Mouse (Mus musculus): Measurements from ENCODE around the gene Notum.
"Not testable (repeated sequence)": the region's sequence is repeated elsewhere in the genome, so short reads cannot be mapped to it uniquely, and the experiment has no call there.

Notum gene

DNA sequence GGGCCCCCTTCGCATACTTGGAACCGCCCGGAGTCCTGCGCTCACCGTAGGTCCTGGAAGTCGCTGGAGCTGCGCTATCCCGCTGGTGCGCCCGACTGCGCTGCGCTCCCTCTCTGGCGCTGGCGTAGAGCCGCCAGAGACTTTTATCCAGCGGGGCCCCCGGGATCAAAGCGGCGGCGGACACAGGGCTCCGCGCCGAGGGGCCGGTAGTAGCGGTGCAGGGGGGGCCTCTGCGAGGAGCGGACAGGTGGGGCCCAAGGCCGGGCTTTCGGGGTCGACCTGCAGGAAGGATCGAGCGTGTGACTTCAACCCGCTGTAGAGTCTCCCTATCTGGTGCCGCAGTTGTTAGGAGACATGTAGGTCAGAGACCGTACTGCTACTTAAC lies at the start of gene Notum:
Gene Notum (minus strand): TSS at position 100 of the 385 bp plus-strand sequence.
- no peak for DNase-seq

DNA sequence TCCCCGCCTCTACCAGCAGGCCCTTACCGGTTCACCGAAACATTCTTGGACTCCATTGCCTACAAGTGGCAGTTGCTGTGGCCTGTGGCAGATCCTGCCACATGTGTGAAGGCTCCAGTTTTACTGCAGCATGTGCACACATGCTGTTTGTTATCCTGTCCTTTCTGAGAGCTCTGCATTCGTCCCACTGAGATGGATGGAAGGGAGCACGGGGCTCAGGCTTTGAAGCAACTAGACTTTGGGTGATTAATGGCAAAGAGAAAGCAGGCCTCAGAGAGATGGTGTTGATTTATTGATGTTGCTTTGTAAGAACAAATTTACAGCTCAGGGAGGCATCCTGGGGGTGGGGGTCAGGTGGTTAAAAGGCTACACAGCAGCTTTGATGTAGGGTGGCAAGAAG lies 49.7 kb upstream of the Notum start:
- no peak for DNase-seq

DNA sequence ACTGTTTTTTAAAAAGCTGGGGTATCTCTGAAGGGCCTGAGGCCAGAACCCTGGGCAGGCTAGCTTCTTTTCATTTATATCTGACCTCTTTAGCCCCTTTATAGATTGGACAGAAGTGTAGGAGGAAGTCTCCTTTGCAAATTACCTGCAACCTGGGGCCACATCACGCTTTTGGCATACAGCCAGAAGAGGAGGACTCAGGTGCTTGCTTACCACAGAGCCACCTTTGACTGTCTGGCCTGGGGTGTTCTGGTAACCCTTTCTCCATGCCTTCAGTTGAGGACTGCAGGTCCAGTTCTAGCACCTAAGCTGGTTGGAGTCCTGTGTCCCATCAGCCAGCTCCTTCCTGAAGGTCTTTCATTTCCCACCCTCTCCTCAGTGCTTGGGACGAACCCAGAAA lies 48.6 kb upstream of the Notum start:
- DNase-seq = no peak

- no peak for DNase-seq
Observed at GRCm38 (mm10) chr11:120707969-120708368, 47.0 kb upstream of the Notum start.

DNA sequence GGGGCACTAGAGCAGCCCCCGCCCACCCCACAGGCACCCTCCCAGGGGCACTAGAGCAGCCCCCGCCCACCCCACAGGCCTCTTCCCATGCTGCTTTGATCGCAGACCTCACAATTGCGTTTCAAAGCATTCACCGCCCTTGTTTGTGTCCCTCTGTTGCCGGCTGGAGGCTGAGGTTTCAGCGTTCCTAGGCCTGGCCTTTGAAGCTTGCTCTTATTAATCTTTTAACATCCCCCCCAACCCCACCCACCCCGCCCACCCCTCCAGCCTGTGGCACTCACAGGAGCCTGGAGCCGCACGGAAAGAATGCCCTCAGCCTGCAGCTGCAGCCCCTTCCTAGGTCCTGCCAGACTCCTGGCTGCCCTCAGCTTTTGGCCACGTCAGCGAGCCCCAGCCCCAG lies 46.2 kb upstream of the Notum start:
- DNase-seq = no peak

DNA sequence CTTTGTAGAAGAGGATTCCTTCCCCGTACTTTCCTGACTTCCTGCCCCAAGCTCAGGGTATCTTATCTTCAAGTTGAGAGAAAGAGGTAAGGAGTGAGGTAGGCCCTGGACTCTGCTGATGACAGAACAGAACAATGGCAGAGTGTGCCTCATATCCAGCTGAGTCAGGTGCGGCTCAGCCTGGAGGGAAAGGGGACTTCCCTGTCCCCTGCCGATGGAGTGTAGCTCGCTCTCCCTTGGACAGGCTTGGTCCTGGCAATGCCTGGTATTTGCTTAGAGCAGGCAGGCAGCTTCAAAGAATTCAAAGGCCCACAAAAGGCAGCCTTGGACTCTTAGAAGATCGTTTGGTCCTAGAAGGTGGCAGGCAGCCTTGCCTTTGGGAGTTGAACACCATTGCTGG lies 45.1 kb upstream of the Notum start:
- DNase-seq = no peak

DNA sequence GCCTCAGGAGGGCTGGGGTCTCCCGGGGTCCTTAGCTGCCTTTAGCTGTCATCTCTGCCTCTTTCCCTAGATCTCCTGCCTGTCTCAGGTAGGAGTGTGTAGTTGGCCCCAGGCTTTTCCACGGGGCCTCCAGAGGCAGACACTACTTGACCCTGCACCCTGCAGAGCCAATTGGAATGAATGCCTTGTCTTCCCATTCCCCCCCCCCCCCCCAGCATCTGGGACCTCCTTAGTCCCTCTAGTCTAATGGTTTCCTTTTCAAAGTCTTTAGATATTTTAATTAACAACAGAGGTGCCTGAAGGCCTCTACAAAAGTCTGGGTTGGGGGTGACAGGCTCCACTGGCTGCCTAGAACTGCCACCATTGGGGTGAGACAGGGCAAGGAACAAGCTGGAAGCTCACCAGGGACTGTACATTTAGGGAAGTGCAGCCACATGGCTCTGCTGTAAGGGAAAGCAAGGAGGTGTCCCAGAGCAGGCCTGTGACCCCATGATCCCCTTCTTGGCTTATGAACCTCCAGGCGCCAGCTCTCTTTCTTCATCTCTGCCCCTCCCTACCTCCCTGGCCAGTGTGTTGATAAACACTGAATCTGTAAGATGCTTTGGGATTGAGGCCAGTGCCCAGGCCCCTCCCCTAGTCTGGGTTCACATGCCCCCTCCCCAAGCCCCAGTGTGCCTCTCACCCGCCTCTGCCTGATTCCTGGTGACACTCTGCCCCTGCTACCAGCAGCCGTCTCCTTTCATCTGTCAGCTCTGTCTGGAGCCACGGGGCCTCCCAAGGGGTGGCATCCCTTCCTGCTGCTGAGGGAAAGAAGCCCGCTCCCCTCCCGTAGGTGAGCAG lies 43.7 kb upstream of the Notum start:
- no peak for DNase-seq

DNA sequence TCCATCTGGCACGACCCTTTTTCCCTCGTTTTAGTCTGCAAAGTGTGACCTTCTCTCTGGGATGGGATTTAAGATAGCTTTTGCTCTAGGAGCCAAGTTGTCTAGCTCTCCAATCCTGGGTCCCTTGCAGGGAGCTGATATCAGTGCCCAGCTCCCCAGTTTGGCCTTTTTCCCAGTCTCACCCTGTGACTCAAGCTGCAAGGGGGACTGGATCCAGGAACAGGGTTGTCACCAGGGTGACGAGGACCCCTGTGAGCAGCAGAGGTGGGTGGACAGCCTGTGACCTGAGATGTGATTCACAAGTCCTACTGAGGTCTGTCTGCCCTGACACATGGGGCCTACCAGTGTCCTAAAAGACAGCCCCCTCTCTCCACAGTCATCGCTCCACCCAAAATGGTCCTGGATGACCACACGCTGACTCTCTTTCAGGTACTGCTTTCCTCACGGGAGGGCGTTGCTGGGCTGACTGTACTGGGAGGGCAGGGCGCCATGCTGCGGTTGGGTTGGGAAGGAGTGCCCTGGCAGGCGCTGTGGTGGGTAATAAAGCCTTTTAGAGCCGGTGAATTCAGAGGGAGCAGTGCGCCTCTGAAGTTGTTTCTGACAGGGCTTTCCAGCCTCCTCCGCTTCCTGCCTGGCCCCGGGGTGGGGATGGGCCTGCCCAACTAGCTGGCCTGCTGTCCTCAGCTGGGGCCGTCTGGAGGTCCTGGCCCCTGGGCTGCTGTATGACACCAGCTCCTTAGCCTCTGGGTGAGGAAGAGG lies 42.9 kb upstream of the Notum start:
- DNase-seq = no peak

- no peak for DNase-seq
Observed at GRCm38 (mm10) chr11:120697741-120698140, 36.8 kb upstream of the Notum start.

GRCm38 (mm10) chr11:120696568-120696967 lies 35.6 kb upstream of the Notum start:
- no peak for DNase-seq

- DNase-seq = no peak
Observed at GRCm38 (mm10) chr11:120695641-120696040, 34.7 kb upstream of the Notum start.

DNA sequence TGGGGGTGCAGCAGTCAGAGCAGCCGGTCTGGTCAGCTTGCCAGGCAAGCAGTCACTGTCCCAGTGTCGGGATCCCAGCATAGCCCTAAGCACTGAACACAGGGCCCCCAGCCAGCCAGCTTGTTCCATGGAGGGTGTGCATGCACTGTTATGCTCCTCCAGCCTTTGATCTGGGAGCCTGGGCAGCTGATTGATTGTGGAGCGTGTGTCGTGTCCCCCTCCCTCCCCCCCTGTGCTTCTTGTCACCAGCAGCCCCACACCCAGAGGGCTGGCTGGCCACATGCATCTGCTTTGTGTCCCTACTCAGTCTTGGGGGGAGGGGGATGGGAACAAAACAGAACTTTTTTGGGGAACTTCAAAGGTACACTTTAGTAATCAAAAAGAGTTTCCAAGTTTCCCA lies 34.2 kb upstream of the Notum start:
- no peak for DNase-seq

DNA sequence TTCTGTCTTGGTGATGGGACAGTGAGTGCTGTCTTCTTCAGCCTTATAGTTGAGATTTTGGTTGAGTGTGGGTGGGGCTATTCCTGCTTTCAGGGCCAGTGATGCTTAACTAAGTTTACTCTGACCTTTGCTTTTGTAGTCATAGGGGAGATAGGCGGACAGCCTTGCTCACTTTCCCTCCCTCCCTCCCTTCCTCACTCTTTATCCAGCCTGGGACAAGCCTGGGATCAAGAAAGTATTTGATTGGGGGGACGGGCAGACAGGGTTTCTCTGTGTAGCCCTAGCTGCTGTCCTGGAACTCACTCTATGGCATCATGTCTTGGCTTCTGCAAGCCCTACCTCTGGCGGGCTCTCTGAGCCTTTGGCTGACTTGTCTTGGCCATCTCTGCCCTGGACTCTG lies 32.5 kb upstream of the Notum start:
- no peak for DNase-seq

- DNase-seq = no peak
Observed at GRCm38 (mm10) chr11:120692471-120693011, 31.6 kb upstream of the Notum start.

- no peak for DNase-seq
Observed at GRCm38 (mm10) chr11:120689365-120689764, 28.4 kb upstream of the Notum start.

- DNase-seq = no peak
Observed at GRCm38 (mm10) chr11:120686650-120687272, 25.8 kb upstream of the Notum start.

DNA sequence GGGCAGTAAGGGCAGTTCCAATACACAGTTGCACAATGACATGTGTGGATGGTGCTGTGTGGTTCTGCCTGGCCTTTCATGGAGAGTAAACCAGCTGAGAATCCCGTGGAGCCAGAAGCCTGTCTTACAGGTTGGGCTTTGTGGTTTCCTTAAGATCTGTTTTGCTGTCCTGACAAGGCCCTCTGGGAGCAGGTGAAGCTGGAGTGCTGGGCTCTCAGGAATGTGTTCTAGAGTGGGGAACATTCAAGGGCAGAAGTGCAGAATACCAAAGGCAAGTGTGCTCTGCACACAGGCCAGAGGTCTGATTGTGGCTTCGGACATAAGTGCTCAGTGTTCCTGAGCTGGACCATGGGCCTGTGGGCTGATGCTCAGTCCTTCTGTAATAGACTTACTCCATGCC lies 23.7 kb upstream of the Notum start:
- no peak for DNase-seq

- DNase-seq = no peak
Observed at GRCm38 (mm10) chr11:120684086-120684485, 23.1 kb upstream of the Notum start.

DNA sequence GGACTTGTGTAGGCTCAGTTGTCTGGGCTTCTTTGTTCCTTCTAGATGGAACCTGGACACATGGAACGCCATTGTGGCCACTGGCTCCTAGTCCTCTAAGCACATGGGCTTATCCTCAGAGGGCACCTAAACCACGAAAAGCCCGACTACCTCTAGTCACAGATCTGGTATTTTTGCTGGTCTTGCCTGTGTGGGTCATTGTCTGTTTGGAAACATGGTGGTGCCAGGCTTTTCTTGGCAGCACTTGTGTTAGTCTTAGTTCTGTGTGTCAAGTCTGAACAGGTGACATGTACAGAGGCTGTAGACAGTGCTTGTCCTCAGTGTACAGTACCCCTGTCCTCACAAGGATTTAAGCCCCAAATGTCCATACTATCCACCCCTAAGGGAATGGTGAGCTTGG lies 22.6 kb upstream of the Notum start:
- DNase-seq = no peak

DNA sequence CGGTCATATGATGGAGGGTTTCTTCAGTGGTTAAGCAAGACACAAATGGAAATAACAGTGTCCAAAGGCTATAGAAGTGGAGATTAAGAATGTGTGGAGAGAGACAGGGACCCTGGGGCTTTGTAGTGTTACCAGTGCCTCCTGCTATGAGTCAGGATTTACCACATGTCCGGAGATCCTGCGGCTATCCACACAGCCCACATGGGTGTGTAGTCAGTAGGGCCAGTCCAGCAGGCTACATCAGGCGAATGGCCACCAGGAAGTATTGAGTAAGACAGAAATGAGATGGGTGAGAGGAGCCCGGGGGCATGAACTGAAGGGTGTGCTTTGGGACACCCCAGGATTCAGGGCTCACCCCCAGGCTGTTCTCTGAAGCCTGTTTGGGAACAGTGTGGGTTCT lies 21.7 kb upstream of the Notum start:
- DNase-seq = no peak

- DNase-seq = no peak
Observed at GRCm38 (mm10) chr11:120679909-120680308, 18.9 kb upstream of the Notum start.

DNA sequence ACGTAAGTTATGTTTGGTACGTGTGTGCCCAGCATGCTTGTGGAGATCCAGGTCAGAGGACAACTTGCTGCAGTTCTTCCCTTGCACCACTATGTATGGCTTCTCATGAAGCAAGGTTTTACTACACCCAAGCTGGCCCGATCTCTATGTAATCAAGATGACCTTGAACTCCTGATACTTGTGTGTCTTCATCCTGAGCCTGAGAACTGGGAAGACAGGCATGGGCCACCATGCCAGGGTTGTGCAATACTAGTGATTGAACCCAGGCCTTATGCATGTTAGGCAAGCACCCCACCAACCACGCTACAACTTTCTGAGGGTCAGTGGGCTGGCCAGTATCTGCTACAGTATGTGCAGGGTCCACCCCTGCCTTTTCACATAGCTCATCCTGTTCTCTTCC lies 16.0 kb upstream of the Notum start:
- no peak for DNase-seq

DNA sequence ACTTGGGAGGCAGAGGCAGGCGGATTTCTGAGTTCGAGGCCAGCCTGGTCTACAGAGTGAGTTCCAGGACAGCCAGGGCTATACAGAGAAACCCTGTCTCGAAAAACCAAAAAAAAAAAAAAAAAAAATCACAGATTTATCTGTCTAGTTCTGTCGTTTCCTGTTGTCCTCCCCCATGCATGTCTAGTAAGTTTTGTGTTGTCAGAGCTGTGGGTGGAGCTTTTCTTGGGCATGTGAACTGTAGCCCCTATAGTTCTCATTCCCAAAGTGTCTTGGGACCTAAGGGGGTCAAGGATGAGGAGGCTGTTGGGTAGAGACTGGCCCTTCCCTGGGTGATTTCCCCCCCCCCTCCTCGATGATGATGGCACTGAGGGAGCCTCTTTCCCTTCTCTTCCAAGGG lies 14.9 kb upstream of the Notum start:
- not testable (repeated sequence) for DNase-seq

Measured in right cerebral cortex, postnatal 4 days (tissue).